26 mouse cellular contexts compared by ENCODE assay signal in genomic region chr16:42836404-42837120, GRCm38 (mm10).
"Had no signal": no experiment of that assay in that cellular context is flagged by ENCODE, and none has a peak within 500 bp of the region (broad histone marks: within the 10 kb centered on the region; RNA-seq: fewer than 3 reads in every experiment).

No protein-coding gene starts in this region.

- H3K4me3 ChIP-seq: left cerebral cortex, adult 2 months; limb, embryonic 10.5 days; limb, embryonic 12.5 days; limb, embryonic 13.5 days; limb, embryonic 15.5 days; liver, embryonic 13.5 days; liver, embryonic 15.5 days; lung, embryonic 15.5 days; megakaryocyte, embryonic 14.5 days; midbrain, embryonic 10.5 days; midbrain, embryonic 12.5 days; midbrain, embryonic 15.5 days; myocyte; neural tube, embryonic 12.5 days had no signal

- H3K36me3 ChIP-seq: limb, embryonic 10.5 days; limb, embryonic 12.5 days; limb, embryonic 13.5 days; limb, embryonic 15.5 days; liver, embryonic 13.5 days; liver, embryonic 15.5 days; lung, embryonic 15.5 days; midbrain, embryonic 10.5 days; midbrain, embryonic 12.5 days; midbrain, embryonic 15.5 days; neural tube, embryonic 12.5 days had no signal

- DNase-seq: layer of hippocampus, postnatal 36 days; left cerebral cortex, postnatal 4 days; liver; liver, embryonic 13.5 days; lung, adult 18-20 months; lung, adult 2 months; lung, postnatal 10 days; lung, postnatal 14 days had no signal

- H3K4me2 ChIP-seq: limb, embryonic 12.5 days; limb, embryonic 13.5 days; limb, embryonic 15.5 days; liver, embryonic 13.5 days; liver, embryonic 15.5 days; lung, embryonic 14.5 days; lung, embryonic 15.5 days; midbrain, embryonic 12.5 days; midbrain, embryonic 15.5 days; neural tube, embryonic 12.5 days had no signal

- H3K27ac ChIP-seq: left cerebral cortex, adult 2 months; limb, embryonic 10.5 days; limb, embryonic 12.5 days; limb, embryonic 13.5 days; limb, embryonic 15.5 days; liver, embryonic 13.5 days; liver, embryonic 14.5 days; liver, embryonic 15.5 days; lung, embryonic 15.5 days; macrophage; midbrain, embryonic 10.5 days; midbrain, embryonic 12.5 days; midbrain, embryonic 15.5 days; neural tube, embryonic 12.5 days had no signal

- ATAC-seq: lung, postnatal 0 days; midbrain, embryonic 15.5 days; midbrain, embryonic 16.5 days had no signal

- H3K27me3 ChIP-seq: limb, embryonic 12.5 days; limb, embryonic 13.5 days; limb, embryonic 15.5 days; liver, embryonic 13.5 days; liver, embryonic 15.5 days; lung, embryonic 15.5 days; megakaryocyte, embryonic 14.5 days; midbrain, embryonic 12.5 days; midbrain, embryonic 15.5 days; neural tube, embryonic 12.5 days had no signal

- H3K4me1 ChIP-seq: limb, embryonic 10.5 days; limb, embryonic 12.5 days; limb, embryonic 13.5 days; limb, embryonic 15.5 days; liver, embryonic 13.5 days; liver, embryonic 15.5 days; lung, embryonic 15.5 days; midbrain, embryonic 10.5 days; midbrain, embryonic 12.5 days; midbrain, embryonic 15.5 days; neural tube, embryonic 12.5 days had no signal

- H3K9ac ChIP-seq: limb, embryonic 12.5 days; limb, embryonic 13.5 days; limb, embryonic 15.5 days; liver, embryonic 13.5 days; liver, embryonic 14.5 days; liver, embryonic 15.5 days; lung, embryonic 14.5 days; lung, embryonic 15.5 days; midbrain, embryonic 12.5 days; midbrain, embryonic 15.5 days; neural tube, embryonic 12.5 days had no signal

- H3K9me3 ChIP-seq: limb, embryonic 10.5 days; limb, embryonic 12.5 days; limb, embryonic 13.5 days; limb, embryonic 15.5 days; liver, embryonic 13.5 days; liver, embryonic 15.5 days; lung, embryonic 15.5 days; megakaryocyte, embryonic 14.5 days; midbrain, embryonic 10.5 days; midbrain, embryonic 12.5 days; midbrain, embryonic 15.5 days; neural tube, embryonic 12.5 days had no signal
